Mouse (Mus musculus): Measurements from ENCODE around the gene Fam204a.

GRCm38 (mm10) chr19:60182901-60183300 lies 43.6 kb downstream of the Fam204a start:
- no peak for TF ChIP-seq CTCF (IDR thresholded peaks at IDR 0.05; ENCODE audit: low read depth, low read length)
- no peak for TF ChIP-seq POLR2A (IDR thresholded peaks at IDR 0.05; ENCODE audit: borderline replicate concordance, low read depth, low read length)
